Mouse (Mus musculus) G1E (cell line): ENCODE measurements around the gene Tsfm. TPM values are rescaled to one million over a fixed set of nuclear protein-coding genes. Genes with fewer than 3 reads are reported as not detected.

ENCODE experiments used
- ATAC-seq: 2 replicates; pipeline ENCODE4 v1.8.0; 2016; ENCODE audit warnings: mild to moderate bottlenecking; ENCODE audit not compliant: insufficient number of reproducible peaks, poor library complexity, low FRiP score, severe bottlenecking; ENCODE audit errors: extremely low read depth
- DNase-seq: peaks from one replicate; pipeline ENCODE4 v3.0.0; 2012; ENCODE audit warnings: low spot score
- H3K27me3 ChIP-seq: 2 replicates; pipeline ENCODE4 v1.6.1; 2012; ENCODE audit warnings: mild to moderate bottlenecking, low read length, inconsistent platforms; ENCODE audit not compliant: insufficient read depth
- H3K36me3 ChIP-seq: replicated peaks from 2 replicates; pipeline ENCODE3; 2012; ENCODE audit warnings: mild to moderate bottlenecking, inconsistent platforms
- H3K4me1 ChIP-seq: 2 replicates; pipeline ENCODE4 v1.6.1; 2012; ENCODE audit warnings: low read depth, low read length, inconsistent platforms, mixed read lengths; ENCODE audit not compliant: insufficient read depth
- H3K4me3 ChIP-seq: 2 replicates; pipeline ENCODE4 v1.5.1; 2012; ENCODE audit warnings: low read depth, mild to moderate bottlenecking, inconsistent platforms, low read length, moderate library complexity, mixed read lengths
- H3K9me3 ChIP-seq: replicated peaks from 2 replicates; pipeline ENCODE4 v1.6.1; 2012; ENCODE audit warnings: inconsistent platforms
- CTCF ChIP-seq: IDR thresholded peaks from 2 replicates; pipeline ENCODE4 v1.5.1; 2012; ENCODE audit warnings: low read depth, low read length, inconsistent platforms, mixed read lengths
- GATA1 ChIP-seq: IDR thresholded peaks from 2 replicates; pipeline ENCODE4 v1.6.1; 2012; ENCODE audit warnings: borderline replicate concordance, low read length, inconsistent platforms, mixed read lengths
- GATA2 ChIP-seq: IDR thresholded peaks from 2 replicates; pipeline ENCODE4 v1.6.1; 2012; ENCODE audit warnings: low read depth, low read length, inconsistent platforms, borderline replicate concordance
- POLR2AphosphoS5 ChIP-seq: IDR thresholded peaks from 2 replicates; pipeline ENCODE4 v1.6.1; 2012; ENCODE audit warnings: low read depth, low read length, inconsistent platforms; ENCODE audit not compliant: insufficient replicate concordance
- TAL1 ChIP-seq: conservative IDR thresholded peaks from 2 replicates; pipeline ENCODE4 v1.6.1; 2012; ENCODE audit warnings: low read depth, low read length, inconsistent platforms, mixed read lengths
- polyA plus RNA-seq: library from polyadenylated mRNA; stranded (reverse); fragments of >175 nt; gene quantifications from 2 replicates; pipeline ENCODE4 v1.2.3, GENCODE M21; 2012
- total RNA-seq, 2 experiments: library from RNA; stranded (forward) in 1 of 2; stranded (reverse) in 1 of 2; fragments of 200-1000 nt in 1 of 2; fragments of >200 nt in 1 of 2; fragmentation: Nextera tagmentation in 1 of 2; gene quantifications; 2 replicates each; pipeline ENCODE4 v1.2.3; 2014 to 2017

Tsfm gene
- total and polyA plus RNA-seq, 3 experiments: 44.5 to 58.9 (median 53.2) TPM

- no peak for TF ChIP-seq CTCF
- TF ChIP-seq TAL1: no peak
- TF ChIP-seq POLR2AphosphoS5: no peak
- TF ChIP-seq GATA1: no peak
- no peak for TF ChIP-seq GATA2
- Histone ChIP-seq H3K4me1 (peaks cover 22% of the 10 kb centered on the region), H3K9me3 (peaks cover 5% of the 10 kb centered on the region; the same call in 1 of the 2 replicates), H3K36me3 (peaks cover 6% of the 10 kb centered on the region), H3K27me3 (peaks cover 70% of the 10 kb centered on the region), H3K4me3 (no peak overlapping the region)
- DNase-seq: no peak
- no peak for ATAC-seq
Measured at GRCm38 (mm10) chr10:127055406-127055805, 24.8 kb upstream of the Tsfm start.

- Histone ChIP-seq H3K27me3 (peaks cover 69% of the 10 kb centered on the region), H3K9me3 (peaks cover 5% of the 10 kb centered on the region; the same call in 1 of the 2 replicates), H3K4me1 (peaks cover 20% of the 10 kb centered on the region), H3K36me3 (peaks cover 6% of the 10 kb centered on the region), H3K4me3 (no peak overlapping the region)
- DNase-seq: no peak
- no peak for TF ChIP-seq GATA1
- TF ChIP-seq TAL1: no peak
- TF ChIP-seq GATA2: no peak
- no peak for TF ChIP-seq CTCF
- no peak for TF ChIP-seq POLR2AphosphoS5
- ATAC-seq: no peak
Measured at GRCm38 (mm10) chr10:127054646-127055045, 24.0 kb upstream of the Tsfm start.

- H3K27me3 ChIP-seq: peaks cover 42% of the 10 kb centered on the region
- TF ChIP-seq GATA2 (no peak), TAL1 (no peak), CTCF (no peak), GATA1 (no peak), POLR2AphosphoS5 (no peak)
Measured at GRCm38 (mm10) chr10:127050119-127050474, 19.5 kb upstream of the Tsfm start.

GRCm38 (mm10) chr10:127049395-127050118 is 18.9 kb upstream of the Tsfm start:
- H3K4me1 ChIP-seq: peaks cover 4% of the 10 kb centered on the region; the same call in 1 of the 2 replicates
- no peak overlapping the region for H3K4me3 ChIP-seq
- ATAC-seq (no peak), DNase-seq (no peak)
- H3K27me3 ChIP-seq: peaks cover 39% of the 10 kb centered on the region
- peaks cover 36% of the 10 kb centered on the region for H3K36me3 ChIP-seq
- H3K9me3 ChIP-seq: no peaks in the 10 kb centered on the region
- TF ChIP-seq GATA1: no peak
- no peak for TF ChIP-seq CTCF

More at GRCm38 (mm10) chr10:127050119-127050474, 19.5 kb upstream of the Tsfm start:
- DNase-seq (no peak), ATAC-seq (no peak)
- no peak overlapping the region for H3K4me3 ChIP-seq
- peaks cover 31% of the 10 kb centered on the region for H3K36me3 ChIP-seq
- H3K9me3 ChIP-seq: no peaks in the 10 kb centered on the region
- peaks cover 4% of the 10 kb centered on the region; the same call in 1 of the 2 replicates for H3K4me1 ChIP-seq

- DNase-seq (no peak), ATAC-seq (no peak)
- Histone ChIP-seq H3K27me3 (peaks cover 36% of the 10 kb centered on the region), H3K4me3 (no peak overlapping the region), H3K36me3 (peaks cover 44% of the 10 kb centered on the region), H3K4me1 (peaks cover 4% of the 10 kb centered on the region; the same call in 1 of the 2 replicates), H3K9me3 (no peaks in the 10 kb centered on the region)
- TF ChIP-seq CTCF: no peak
- TF ChIP-seq GATA1: no peak
- TF ChIP-seq GATA2: no peak
- TF ChIP-seq TAL1: no peak
Measured at GRCm38 (mm10) chr10:127048608-127049394, 18.2 kb upstream of the Tsfm start.

- ATAC-seq (no peak), DNase-seq (no peak)
- Histone ChIP-seq H3K9me3 (no peaks in the 10 kb centered on the region), H3K4me3 (no peak within 1 kb of the TSS), H3K4me1 (peaks cover 12% of the 10 kb centered on the region), H3K27me3 (peaks cover 30% of the 10 kb centered on the region), H3K36me3 (peaks cover 52% of the 10 kb centered on the region)
- TF ChIP-seq POLR2AphosphoS5 (no peak), GATA1 (no peak), TAL1 (no peak), CTCF (no peak), GATA2 (no peak)
Measured at GRCm38 (mm10) chr10:127047954-127048353, 17.3 kb upstream of the Tsfm start, which contains the start of gene Cyp27b1. Gene Cyp27b1, plus strand, starts transcription at chr10:127048250.
